Mouse (Mus musculus): ENCODE results near the gene Atp2c1.

Gene Atp2c1

DNA sequence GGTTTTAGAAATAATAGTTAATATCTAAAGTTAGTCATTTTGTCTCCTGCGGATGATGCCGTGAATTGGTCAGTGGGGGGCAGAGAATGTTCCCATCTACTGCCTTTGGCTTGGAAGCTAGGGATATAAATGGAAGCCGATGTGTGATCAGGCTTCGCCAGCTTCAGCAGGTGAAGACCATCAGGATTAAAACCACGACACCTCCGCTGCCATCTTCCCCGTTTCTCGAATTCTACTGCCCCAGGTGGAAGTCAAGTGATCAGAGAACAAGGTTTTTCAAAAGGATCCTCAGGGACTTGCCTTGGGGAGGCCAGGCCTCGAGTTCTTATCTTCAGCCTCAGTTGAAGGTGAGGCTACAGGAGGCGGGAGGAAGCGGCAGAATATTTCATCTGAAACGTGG is at the start of gene Atp2c1:
Atp2c1 (minus strand) TSS at position 101 of the 400 bp plus-strand sequence.
- no peak for DNase-seq

DNA sequence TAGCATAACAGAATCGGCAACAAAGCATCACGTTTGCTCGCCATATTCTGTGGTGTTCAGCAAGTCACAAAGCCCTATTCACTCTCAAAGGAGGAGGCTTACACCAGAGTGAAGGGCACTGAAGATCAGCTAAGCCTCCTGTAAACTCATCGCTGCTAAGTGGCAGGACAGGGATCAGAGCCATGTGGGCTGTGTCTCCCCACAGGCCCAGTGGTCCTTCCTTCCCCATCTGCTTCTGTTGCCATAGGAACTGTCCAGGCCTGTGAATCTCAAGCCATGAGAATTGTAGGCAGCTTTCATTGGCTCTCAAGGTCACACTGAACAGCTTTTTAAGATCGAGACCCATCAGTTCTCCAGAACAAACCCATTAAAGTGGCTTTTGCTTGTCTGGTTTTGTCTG is 30.3 kb upstream of the Atp2c1 start:
- no peak for DNase-seq

DNA sequence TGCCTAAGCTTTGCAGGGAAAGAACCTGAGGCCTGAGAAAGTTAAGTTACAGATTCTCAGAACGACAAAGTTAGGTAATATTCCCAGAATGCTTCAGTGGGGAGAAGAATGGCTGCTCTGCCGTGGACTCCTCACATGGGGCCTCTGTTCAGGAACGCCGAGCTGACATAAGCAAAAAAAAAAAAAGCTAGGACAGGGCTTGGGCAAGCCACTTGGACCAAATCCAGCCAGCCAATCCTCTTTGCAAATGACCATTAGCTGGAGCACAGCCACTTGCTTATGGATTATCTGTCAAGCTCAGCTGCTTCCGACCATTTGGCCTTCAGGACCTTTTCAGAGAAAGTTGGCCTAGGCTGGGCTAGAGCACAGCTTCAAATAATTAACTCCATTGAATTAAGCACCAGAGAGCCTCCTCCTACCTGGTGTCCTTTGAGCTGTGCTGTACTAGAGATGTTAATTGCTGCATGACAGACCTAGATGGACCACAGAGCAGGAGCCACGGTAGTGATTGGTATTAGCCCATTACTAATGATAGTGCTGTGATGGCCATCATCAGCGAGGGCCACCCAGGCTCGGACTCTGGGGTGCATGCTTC is 29.1 kb upstream of the Atp2c1 start:
- peak; percentile 36 for DNase-seq

DNA sequence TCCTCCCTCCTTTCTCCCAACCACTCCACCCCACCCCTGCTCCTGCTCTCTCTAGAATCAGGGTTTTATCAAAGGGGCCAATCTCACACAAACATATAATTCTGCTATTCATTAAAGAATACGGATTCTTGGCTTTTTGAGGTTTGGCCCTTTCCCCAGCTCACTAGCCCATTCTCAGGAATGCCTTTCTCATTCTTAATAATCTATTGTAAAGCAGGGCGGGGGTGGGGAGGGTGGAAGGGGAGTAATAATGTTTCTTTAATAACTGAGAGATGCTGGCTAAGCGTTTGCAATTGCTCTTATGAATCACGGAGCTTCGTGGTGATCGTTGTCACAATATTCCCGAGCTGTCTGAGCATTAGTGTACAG is 27.3 kb upstream of the Atp2c1 start:
- no peak for DNase-seq

DNA sequence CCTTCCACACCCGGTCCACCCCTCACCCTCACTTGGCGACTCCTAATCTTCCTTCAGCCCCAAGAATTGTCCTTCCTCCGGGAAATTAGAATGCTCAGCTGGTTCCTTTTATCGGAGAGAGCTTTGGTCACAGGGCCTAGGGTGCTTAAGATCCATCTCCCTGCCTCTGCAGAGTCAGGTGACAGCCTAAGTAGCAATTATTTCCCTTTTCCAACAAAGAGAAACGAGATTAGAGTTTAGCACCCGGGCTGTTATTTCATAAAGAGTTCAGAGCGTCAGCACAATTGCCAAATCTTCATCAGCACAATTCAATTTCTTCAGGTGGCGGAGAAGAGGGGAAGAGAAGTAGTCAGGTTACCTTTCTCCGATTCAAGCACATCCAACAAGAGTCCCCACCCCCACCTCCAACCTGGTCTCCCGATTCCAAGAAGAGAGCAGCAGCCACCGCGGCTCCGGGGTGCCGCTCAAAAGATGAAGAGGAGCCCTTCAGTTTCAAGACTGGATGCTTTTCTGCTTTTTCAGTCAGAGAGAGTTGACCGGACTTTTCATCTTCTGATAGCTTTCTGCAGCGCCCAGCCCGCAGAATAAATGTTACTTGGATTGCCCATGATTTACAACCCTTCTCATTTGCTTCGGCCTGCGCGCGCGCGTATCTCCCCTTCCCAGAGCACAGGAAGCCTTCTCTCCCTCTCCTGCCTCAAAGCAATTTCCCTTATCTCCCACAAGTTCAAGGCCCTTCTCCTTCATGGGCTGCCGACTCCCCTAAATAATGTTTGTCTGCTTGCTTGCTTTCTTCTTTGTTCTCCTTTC is 26.7 kb upstream of the Atp2c1 start:
- no peak for DNase-seq

DNA sequence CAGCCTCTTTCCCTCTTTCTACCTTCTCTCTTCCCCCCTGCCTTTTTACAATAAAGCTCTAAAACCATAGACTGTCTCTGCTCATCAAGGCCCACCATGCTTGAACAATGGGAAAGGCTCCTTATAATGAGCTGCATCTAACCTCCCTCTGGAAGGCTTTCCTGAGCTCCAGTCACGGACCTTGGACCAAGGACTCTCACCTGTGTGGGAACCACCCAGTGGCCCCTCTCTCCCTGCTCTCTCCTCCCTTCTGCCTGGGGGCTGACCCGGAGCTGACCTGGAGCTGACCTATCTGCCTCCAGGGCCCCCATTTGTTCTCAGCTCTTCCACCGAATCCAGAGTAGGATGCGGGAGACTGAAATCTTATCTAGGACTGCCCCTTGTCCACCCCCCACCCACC is 24.3 kb upstream of the Atp2c1 start:
- DNase-seq: no peak

DNA sequence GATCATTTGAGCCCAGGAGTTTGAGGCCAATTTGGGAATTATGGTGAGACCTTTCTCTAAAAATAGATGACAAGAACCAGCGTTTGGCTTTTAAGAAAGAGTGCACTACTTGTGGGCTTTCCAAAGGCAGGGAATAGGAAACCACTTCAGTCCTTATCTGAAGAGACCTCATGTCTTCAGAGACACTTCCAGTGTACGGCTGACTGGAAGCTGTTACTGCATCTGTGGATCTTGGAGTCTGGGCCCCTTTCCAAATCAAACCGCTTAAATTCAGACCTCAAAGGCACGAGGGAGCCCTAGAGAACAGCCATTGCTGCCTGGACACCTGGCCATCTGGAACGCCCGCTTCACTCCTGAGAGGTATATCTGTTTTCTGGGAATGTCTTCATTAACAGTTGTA is 22.0 kb upstream of the Atp2c1 start:
- no peak for DNase-seq

DNA sequence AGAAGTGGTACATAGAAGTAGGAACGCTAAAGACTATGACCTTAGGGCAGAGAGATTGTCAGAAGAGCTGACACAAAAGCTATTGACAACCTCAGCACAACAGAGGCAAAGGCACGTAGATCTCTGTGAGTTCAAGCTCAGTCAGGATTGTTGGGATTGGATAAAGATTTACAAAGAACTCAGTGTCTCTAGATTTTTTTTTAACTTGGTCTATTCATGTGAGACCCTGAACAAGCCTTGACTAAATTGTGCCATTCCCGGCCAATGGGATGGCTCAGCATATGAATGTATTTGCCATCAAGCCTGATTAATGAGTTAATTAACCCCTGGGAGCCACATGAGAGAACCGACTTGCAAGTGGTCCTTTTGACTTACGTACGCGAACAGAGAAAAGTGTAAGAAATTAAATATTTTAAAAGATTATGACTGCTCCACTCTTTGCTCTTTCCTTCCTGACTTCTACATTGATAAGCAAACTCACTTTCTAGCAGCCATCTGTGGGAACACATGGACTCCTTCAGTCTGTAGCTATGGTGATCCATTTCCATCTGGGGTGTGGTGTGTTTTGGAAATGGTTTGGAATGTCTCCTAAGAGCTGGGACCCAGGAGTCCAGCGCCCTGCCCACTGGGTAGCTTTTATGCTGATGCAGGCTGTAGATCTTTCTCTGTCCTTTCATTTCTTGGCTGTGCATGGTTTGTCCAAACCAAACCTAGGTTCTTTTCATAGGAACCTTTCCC is 17.1 kb upstream of the Atp2c1 start:
- no peak for DNase-seq

DNA sequence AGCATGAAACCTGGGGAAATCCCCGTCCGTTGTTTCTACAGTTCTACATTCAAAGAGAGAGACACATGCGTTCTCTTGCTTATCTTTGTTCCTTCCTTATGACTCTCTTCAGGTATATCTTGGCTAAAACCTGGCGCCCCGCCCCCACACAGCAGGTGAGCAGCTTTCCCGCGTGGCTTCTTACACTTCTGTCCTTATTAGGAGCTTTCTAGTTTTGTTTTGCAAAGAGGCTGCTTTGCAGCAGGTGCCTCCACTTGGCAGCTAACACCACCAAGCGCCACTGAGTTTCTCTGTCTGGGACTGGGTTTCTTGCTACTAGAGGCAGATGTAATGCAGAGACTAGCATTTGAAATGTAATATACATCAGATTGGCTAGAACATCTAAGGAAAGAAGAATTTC is 10.4 kb upstream of the Atp2c1 start:
- DNase-seq: no peak

DNA sequence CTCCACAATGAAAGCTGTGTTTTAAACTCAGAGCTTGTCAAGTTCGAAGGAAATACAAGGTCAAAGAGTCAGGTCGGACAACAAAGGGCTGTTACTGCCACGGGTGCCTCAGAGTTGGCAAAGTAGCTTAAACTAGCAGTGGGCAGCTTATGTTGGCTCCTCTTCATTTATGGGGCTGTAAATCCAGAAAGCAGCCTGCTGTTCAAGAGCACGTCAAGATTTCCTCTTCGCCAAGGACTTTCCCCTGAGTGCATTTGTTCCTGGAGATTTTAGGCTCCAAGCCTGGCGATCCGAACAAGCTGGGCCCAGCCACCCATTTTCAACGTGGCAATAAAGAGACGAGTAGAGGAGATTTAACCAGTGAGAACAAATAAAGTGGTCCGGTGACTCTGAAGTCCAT is 9.8 kb upstream of the Atp2c1 start:
- DNase-seq: no peak

DNA sequence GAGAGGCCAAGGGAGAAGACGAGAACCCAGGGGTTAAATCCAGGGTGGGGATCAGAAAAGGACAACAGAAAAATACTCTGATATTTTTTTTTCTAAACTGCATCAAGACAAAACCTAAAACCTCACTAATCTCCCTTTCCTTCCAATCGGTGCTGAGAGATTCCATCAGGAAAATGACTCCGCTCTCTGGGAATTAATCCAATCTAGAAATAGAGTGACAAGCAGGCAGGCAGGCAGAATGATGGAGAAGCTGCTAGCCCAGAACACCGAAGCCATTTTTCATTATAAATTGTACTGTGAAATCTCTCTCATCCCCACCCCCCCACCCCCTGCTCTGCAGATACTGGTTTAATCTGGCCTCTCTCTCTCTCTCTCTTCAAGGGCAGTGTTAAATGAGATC is 1.8 kb downstream of the Atp2c1 start:
- DNase-seq: no peak

DNA sequence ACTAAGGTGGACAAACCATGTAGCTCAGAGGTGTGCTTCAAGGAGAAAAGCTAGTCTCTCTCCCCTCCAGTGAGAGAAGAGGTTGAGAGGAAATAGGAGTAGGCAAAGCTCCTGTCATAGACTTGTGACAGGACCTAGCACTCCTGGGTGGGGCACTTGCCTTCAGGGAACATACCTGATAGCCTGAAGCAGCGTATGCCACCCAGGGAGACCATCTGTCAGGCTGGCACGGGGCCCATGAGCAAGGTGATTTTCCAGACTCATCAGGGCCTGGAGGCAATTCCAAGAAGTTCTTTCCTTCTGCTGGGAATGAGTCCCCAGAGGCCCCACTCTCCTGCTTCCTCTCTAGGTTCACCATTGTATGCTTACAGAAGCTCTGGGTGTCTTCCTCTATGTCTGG is 4.1 kb downstream of the Atp2c1 start:
- no peak for DNase-seq

DNA sequence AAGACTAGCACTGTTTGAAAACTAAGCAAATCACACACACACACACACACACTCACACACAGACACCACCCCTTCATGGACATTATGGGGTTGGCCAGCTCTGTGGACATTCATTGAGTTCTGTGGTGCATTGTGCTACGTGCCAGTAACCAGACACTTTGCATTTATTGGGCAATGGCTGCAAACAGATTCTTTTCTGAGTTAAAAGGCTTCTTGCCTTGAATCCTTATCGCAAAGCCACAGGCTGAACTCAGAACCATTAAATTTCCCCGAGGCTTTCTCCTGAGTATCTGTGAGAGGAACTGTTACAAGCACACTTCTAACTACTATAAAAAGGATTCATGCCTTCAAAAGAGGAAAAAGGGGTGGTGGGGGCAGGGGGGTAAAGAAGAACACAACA is 5.1 kb downstream of the Atp2c1 start:
- no peak for DNase-seq

DNA sequence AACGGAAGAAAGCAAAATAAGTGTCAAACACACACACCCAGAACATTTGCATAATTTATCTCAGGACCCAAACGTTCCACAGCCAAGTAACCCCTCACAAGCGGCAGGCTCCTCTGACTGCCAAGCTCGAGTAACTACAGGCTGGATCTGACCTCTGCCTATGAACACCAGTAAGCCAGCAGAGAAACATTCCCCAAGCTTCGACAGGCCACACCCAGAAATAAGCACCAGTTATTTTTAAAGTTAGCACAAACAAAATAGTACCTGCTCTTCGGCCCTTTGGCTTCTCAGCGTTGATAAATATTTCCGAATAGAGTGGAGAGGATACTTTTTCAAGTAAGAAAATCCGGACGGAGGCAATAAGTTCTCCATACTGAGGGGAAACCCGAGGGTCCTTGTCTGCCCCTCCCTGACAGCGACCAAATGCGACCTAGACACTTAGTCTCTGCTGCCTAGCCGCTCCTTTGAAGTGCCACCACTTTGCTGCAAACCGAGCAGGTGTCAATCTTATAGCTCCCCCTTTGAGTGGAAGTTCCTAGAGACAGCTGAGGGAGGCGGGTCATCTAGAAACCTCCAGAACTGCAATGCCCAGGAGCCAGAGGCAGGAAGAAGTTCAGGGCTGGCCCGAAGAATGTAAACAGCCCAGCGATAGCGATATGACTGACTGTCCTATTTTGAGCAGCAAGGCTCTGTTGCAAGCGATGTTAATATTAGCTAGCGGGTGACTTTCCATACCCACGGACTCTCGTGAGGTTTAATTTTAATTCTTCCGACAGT is 6.2 kb downstream of the Atp2c1 start:
- peak; percentile 53 for DNase-seq

DNA sequence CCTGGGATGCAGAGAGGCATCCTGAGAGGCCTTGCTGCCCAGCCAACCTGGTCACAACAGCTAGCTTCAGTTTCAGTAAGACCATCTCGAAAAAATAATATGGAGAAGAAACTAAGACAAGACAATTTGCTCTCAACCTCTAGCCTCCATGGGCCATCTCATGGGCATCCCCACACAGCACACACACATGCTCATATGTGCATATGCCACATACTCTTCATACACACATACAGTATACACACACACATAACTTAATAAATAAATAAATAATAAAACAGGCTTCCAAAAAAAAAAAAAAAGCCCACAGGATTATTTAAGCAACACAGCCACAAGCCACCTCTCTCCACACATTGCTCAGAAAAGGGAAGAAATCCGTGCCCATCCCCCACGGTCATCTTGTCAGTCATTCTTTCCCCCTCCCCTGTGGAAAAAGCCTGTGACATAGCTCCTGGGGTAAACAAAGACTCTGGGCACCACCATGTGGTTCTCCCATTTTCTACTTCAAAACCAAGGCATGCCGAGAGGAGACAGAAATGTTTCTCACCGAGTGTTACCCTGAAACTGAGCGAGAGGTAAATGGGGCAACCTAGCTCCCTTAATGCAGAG is 7.7 kb downstream of the Atp2c1 start:
- no peak for DNase-seq

DNA sequence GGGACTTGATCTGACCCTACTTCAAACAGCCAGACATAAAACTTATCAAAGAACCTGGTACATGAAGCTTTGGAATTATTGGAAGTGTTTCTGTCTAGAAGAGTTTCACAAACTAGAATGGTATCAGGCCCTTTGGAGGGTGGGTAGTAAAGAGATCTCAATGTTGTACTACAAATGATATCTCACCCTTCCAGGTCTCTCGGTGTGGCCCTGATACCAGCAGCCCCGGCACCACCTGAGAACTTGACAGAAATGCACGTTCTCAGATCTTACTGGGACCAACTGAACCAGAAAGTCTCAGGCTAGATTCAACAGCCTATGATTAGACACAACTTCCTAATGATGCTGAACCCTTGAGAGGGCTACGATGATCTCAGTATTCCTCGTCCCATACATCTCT is 23.4 kb downstream of the Atp2c1 start:
- no peak for DNase-seq

DNA sequence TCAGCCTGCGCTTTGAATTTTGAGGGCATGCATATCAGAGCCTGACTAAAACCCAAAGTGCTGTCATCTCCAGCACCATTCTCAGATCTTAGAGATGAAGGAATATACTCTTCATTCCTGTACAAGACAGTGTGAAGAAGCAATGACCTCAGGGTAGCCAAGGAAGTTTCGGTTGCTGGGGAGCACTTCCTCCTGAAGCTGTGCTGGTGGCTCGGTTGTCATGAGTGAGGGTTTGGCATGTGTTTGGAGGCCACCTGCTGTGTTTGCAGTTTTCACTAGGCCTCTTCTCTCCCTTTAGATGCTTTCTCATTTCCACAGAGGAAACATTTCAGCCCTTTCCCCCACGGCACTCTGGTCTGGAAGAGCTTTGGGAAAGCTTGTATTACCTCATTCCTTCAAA is 24.7 kb downstream of the Atp2c1 start:
- DNase-seq: no peak

DNA sequence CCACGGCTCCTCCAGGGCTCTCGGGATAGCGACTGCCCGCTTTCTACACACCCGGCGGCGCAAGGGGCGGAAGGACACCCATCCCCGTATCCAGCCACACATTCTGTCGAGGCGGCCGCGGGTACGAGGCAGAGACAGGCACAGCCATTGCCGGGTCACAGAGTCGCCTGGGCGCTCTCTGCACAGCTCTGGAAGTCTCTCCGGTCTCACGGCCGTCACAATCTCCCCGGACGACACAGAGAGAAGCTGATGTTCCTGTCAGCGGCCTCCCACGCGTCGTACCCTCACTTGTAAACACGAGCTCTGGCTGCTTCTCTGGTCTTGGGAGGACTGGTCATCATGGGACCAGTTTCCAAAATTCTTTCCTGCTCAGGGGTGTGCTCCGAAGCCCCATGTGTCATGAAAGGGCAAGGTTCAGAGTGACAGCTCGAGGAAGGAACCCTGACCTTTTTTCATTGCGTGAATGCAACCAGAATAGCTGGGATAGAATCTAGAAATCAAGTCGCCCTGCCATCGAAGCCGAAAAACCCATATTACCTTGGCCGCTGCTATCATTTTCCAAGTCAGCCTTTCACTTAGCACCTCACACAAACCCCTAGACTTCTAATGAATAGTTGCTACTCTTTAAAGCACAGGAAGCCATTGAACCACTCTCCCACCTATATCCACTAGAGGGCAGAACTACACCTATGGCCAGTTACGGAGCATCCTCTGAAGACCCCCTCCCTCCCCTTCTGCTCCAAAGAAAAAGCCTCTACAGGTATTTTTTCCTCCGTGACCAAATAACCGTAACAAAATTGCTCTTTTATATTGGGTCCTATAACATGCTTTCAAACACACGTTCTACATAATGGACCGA is 31.6 kb downstream of the Atp2c1 start:
- peak; percentile 78 for DNase-seq

DNA sequence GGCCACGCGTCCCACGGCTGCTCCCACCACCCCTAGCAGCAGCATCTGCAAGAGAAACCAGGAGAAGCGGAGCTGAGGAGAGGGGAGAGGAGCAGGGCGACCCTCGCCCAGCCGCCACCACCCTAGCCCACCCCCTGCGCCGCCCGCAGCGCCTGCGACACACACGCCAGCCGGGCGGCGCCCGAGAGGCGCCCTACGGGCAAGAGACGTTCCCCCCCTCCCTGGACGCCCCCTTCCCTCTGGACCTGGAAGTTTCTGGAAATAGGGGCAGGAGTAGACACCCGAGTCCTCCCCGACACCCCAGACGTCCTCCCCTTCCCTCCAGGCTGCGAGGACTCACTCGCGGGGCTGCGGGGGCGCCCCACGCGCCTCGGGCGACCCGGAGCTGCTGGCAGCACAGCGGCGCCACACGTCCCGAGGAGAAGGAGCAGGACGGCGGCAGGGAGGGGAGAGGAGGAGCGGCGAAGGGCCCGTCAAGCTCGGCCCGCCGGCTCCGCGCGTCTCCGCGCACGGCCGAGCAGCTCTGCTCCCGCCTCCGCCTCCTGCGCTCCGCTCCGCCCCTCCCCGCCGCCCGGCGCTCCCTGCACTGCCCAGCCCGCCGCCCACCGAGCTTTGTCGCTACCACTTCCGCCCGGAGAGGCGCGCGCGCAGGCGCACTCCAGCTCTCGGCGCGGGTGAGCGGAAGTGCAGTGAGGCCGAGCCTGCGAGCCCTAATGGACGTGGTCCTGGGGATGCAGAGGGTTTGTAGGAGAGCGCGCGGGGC is 32.4 kb downstream of the Atp2c1 start:
- DNase-seq: peak; percentile 98

DNA sequence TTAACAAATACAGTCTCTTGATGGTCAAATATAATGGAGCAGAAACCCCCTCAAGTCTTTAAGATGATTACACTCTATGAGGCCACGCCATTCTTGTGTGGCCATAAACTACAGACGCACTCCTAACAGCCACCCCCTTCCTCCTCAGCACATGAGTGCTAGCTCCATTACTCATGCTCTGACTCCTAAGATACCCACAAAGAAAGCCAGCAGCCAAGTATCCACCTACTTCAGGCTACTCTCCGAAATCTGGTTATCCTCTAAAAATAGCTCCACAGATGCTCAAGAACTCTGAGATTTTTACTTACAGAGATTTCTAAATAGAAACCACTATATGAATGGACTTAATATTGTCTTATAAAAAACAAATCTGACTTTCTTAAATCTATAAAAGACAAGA is 34.4 kb downstream of the Atp2c1 start:
- DNase-seq: no peak

DNA sequence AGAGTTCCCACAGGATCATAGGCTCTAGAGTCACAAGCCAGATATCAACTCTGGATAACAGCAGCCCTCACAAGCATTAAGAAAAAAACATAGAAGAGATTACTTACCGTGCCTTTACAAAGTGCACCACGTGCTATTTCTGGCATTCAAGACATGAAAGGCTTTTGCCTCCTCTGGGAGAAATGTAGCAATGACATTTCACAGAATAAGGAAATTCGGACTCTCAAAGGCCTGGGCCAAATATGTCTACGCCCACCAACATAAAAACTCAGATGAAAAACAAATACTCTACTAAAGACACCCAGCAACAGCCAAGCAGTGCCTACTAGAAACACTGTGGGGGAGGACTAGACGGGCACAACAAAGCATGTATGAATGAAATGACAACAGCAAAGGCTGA is 38.8 kb downstream of the Atp2c1 start:
- peak; percentile 13 for DNase-seq
